Mouse (Mus musculus) lung, postnatal 10 days (tissue): ENCODE results near the gene Gpr139.

Experiments used
- DNase-seq: peaks from one replicate; pipeline ENCODE4 v3.0.0; 2021

Gpr139 gene

DNA sequence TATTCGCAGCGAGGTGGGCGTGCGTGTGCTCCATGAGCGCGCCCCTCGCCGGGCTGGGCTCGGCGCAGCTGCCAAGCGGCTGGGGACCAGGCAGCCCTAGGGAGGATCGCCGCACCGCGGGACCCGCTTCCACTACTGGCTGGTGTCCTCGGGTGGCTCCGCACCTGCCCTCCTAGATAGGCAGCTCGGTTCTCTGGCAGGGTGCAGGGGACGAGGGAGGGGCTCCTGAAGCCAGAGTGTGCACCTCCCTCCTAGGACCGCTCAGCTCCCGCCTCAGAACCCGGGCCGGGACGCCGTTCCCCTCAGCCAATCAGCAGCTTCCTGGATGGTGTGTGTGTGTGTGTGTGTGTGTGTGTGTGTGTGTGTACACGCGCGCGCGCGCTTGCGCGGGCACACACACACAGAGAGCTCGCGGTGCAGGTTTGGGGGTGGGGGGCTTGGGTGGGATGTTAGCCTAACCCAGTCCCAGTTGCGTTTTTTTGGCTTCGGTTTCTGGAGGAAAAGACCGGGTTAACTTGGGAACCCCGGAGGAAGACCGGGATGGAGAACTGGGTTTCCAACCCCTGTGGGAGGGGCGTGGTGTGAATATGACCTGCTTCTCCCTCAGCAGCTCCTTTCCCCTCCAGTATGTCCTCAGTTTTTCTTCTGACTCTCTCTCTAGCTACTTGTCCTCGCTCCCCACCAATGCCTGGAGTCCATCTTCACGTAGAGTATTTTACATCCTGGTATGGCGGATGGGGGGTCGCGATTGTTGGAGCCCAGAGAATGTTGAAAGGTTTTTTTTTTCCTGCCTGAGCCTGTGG is at the start of gene Gpr139:
Gpr139 (minus strand) TSS at position 263 of the 803 bp plus-strand sequence.
- no peak for DNase-seq

DNA sequence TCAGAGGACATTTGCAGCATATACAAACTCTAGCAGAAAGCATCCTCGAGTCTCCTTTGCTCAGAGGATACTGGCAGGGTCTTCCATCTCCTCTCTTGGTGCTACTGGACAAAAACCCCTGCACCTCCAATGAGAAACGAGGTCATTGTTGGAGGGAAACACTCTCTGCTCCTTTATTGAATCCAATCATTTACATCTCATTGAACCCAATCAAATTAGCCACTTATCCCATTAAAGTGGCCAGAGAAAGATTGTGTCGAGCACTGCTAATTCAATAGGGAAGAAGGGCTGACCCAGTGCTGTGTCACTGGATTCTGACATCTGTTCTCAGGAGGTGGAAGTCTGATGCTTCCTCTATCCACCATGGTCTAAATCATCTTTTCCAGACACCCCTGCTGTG is 46.6 kb upstream of the Gpr139 start:
- no peak for DNase-seq

- no peak for DNase-seq
Measured at GRCm38 (mm10) chr7:119222706-119223105, 38.3 kb upstream of the Gpr139 start.

GRCm38 (mm10) chr7:119219121-119219520 is 34.7 kb upstream of the Gpr139 start:
- no peak for DNase-seq

DNA sequence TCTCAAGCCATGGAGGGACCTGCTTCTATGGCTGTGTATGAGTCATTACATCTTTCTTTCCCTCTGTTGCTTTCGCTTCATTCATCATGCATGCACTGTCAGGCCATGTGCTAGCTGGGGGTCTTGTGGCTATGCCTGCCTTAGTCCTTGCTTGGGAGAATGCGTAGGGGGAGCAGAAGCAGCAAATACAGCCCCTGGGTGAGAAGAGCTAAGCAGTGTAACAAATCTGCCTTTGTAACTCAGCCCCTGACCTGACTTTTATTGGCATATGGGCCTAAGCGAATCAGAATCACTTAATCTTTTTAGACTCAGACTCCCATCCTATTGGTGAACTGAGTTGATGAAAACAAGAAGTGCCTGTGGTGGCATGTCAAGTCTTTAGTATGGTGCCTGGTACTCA is 22.8 kb upstream of the Gpr139 start:
- DNase-seq, result no peak

DNA sequence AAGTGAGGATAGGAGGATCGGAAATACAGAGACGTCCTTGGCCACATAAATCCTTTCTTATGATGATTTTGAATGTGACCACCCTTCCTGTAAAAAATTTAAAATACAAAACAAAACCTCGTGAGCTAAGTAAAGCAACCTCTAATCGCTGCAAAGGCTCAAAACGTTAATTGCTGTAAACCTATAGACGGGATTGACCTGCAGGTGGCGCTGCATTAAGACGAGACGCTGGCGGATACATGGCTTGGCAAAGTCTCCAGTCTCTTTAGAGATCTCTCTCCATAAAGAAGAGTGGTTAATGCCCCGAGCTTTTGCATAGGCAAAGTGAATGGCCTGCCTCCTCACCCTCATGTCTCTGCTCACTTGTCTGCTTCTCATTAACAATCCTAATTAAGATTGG is 2.0 kb upstream of the Gpr139 start:
- DNase-seq, result no peak

GRCm38 (mm10) chr7:119185181-119185940 is 958 bp upstream of the Gpr139 start:
- DNase-seq, result no peak

DNA sequence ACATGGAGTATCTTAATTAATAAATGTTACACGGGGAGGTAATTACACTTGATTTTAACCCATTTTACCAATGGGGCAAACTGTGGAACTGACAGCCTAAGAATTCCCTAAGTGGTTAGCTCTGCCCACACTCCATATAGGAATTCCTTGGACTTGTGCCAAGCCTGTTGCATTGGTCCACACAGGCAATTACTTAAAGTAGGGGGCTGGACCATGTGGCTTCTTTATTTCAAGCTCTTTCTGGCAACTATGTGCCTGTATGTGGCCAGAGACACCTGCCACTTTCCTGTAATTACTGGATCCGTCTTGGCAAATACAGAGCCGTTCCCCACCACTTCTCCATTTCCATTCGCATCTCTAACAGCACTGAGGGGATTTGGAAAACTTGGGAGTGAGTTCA is 3.4 kb downstream of the Gpr139 start:
- no peak for DNase-seq

DNA sequence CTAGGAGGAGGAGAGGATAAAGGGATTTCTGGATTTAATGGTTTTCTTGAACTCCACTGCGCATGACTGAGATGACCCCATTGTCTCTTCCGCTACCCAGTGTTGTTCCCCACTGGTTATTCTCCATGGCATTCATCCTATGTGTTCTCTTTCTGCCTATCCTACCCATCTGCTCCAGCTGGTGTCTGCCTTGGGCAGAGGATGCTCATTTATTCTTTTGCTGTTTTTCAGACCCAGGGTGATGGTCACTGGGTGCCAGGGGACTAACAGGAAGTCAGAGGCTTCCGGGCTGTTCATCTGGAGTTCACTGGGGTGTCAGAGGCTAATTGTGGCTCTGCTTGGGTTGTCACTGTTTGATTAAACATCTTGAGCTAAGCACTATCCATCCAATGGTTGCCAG is 24.4 kb downstream of the Gpr139 start:
- DNase-seq, result no peak

- DNase-seq, result peak; percentile 26
Measured at GRCm38 (mm10) chr7:119111771-119112170, 72.6 kb downstream of the Gpr139 start.

DNA sequence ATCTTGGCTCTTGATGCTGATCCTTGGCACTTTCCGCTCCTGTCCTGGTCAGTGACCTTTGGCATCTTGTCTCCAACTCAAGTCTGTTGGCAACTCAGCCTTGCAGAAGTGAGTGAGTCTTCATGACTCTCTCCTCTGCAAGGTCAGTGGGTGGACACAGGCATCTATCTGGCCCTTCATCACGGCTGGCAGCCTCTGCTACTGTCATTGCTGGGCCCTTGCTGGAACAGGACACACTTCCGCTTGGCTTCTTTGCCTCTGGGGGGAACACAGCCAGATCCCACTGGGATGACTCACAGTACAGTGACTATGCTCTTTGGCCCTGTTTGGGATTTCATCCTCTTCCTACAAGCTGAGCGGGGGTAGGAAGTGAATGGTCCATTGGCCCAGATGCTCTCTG is 78.5 kb downstream of the Gpr139 start:
- no peak for DNase-seq

DNA sequence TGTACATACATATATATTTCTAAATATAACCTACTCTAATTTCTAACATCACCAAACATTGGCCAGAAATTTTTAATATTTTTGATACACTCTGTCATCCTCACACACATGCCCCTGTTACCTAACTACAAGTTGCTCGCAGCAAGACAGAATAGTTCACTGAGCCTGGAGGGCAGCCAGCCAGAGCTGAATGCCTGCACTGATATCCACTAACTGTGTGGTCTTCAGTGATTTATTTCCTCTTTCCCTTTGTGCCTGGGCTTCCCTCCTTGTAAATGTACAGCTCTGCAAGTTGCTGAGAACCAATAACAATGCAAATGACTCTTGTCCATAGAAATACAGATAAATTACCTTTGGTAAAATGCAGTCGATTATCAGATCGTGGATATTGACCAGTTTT is 87.8 kb downstream of the Gpr139 start:
- no peak for DNase-seq
